Mouse (Mus musculus) spleen, adult 2 months (tissue): ENCODE results near the gene Pimreg. TPM values are rescaled to one million over a fixed set of nuclear protein-coding genes. Genes with fewer than 3 reads are reported as not detected.

Experiments used
- DNase-seq, 2 experiments: peaks; one replicate each; pipeline versions ENCODE4 v3.0.0 to v3.0.0-alpha.2; 2012 to 2021; ENCODE audit warnings: low spot score in 2 of 2, low read depth in 1 of 2
- H3K27ac ChIP-seq: fragments of 200-500 bp; 2 replicates; pipeline ENCODE4 v1.5.1; 2012; ENCODE audit warnings: low read length, inconsistent platforms; ENCODE audit not compliant: insufficient read depth
- H3K27me3 ChIP-seq: fragments of 200-500 bp; 2 replicates; pipeline ENCODE4 v1.6.1; 2012; ENCODE audit warnings: mild to moderate bottlenecking, moderate library complexity, low read length, inconsistent platforms; ENCODE audit not compliant: control insufficient read depth, insufficient read depth
- H3K36me3 ChIP-seq: fragments of 200-500 bp; 2 replicates; pipeline ENCODE4 v1.6.1; 2012; ENCODE audit warnings: mild to moderate bottlenecking, low read length, inconsistent platforms; ENCODE audit not compliant: control insufficient read depth, insufficient read depth
- H3K4me1 ChIP-seq: fragments of 200-500 bp; 2 replicates; pipeline ENCODE4 v1.6.1; 2011; ENCODE audit warnings: inconsistent platforms; ENCODE audit not compliant: control insufficient read depth, insufficient read depth, insufficient read length
- H3K4me3 ChIP-seq: fragments of 200-500 bp; 2 replicates; pipeline ENCODE4 v1.5.1; 2011; ENCODE audit warnings: mild to moderate bottlenecking, inconsistent platforms; ENCODE audit not compliant: insufficient read depth, insufficient read length; ENCODE audit errors: extremely low read depth
- CTCF ChIP-seq: fragments of 200-500 bp; IDR thresholded peaks from 2 replicates; pipeline ENCODE4 v1.5.1; 2011; ENCODE audit warnings: mild to moderate bottlenecking, inconsistent platforms; ENCODE audit not compliant: insufficient read depth, insufficient read length, insufficient replicate concordance; ENCODE audit errors: extremely low read depth
- POLR2A ChIP-seq: fragments of 200-500 bp; IDR thresholded peaks from 2 replicates; pipeline ENCODE4 v1.6.1; 2011; ENCODE audit warnings: low read depth, low read length, inconsistent platforms
- WGBS: fragments of 180-500 bp; shearing (Covaris S2); methylation state at CpG from one replicate; pipeline ENCODE4 v1.1.7; 2018; 5-methylcytosine and 5-hydroxymethylcytosine counted together
- polyA plus RNA-seq: library from polyadenylated mRNA; depleted of rRNA; stranded (reverse); fragments of >200 nt; gene quantifications from 2 replicates; pipeline ENCODE4 v1.2.3, GENCODE M21; 2012; rRNA removed

Pimreg gene
- 1.5 and 2.2 TPM in 2 replicates for polyA plus RNA-seq

- Histone ChIP-seq H3K36me3 (no peaks in the 10 kb centered on the region), H3K27me3 (no peaks in the 10 kb centered on the region), H3K4me3 (peak within 1 kb of the TSS; percentile 75), H3K27ac (no peak within 1 kb of the TSS; the same call in 1 of the 2 replicates), H3K4me1 (peaks cover 6% of the 10 kb centered on the region; the same call in 1 of the 2 replicates)
- TF ChIP-seq POLR2A (no peak), CTCF (no peak)
- peak; percentile 48 to 76 for DNase-seq
- WGBS: 1% methylated on average over 52 of the region's 52 CpGs
These were observed at the start of gene Pimreg for GRCm38 (mm10) chr11:72041768-72042607. Pimreg (plus strand) TSS chr11:72042032.

- no peaks in the 10 kb centered on the region for H3K36me3 ChIP-seq
- no peak for TF ChIP-seq POLR2A
- 90% methylated on average over 12 of the region's 12 CpGs for WGBS
- DNase-seq: no peak
- H3K4me1 ChIP-seq: no peaks in the 10 kb centered on the region; the same call in 1 of the 2 replicates
- H3K4me3 ChIP-seq: no peak overlapping the region
- H3K27me3 ChIP-seq: no peaks in the 10 kb centered on the region
- H3K27ac ChIP-seq: no peak overlapping the region
These were observed 49.4 kb upstream of the Pimreg start for GRCm38 (mm10) chr11:71992438-71992837.

GRCm38 (mm10) chr11:71995968-71996511, 45.8 kb upstream of the Pimreg start:
- no peaks in the 10 kb centered on the region for H3K27me3 ChIP-seq
- no peaks in the 10 kb centered on the region for H3K36me3 ChIP-seq
- TF ChIP-seq POLR2A (no peak), CTCF (no peak)
- 6% methylated on average over 9 of the region's 9 CpGs for WGBS
- no peak overlapping the region for H3K27ac ChIP-seq
- H3K4me1 ChIP-seq: no peaks in the 10 kb centered on the region; the same call in 1 of the 2 replicates
- peak in 1 of 2 experiments; percentile 8 for DNase-seq
- no peak overlapping the region for H3K4me3 ChIP-seq

GRCm38 (mm10) chr11:71996805-71997204, 45.0 kb upstream of the Pimreg start:
- TF ChIP-seq POLR2A (no peak), CTCF (no peak)

GRCm38 (mm10) chr11:72000194-72000593, 41.6 kb upstream of the Pimreg start:
- TF ChIP-seq CTCF (no peak), POLR2A (no peak)
- Histone ChIP-seq H3K27ac (no peak overlapping the region), H3K4me3 (no peak overlapping the region), H3K27me3 (no peaks in the 10 kb centered on the region), H3K4me1 (no peaks in the 10 kb centered on the region; the same call in 1 of the 2 replicates), H3K36me3 (no peaks in the 10 kb centered on the region)
- no peak for DNase-seq
- WGBS: 45% methylated on average over 6 of the region's 6 CpGs

More at GRCm38 (mm10) chr11:71996805-71997204, 45.0 kb upstream of the Pimreg start:
- no peaks in the 10 kb centered on the region; the same call in 1 of the 2 replicates for H3K4me1 ChIP-seq
- no peaks in the 10 kb centered on the region for H3K27me3 ChIP-seq
- WGBS: 68% methylated on average over 11 of the region's 11 CpGs
- DNase-seq: no peak
- H3K36me3 ChIP-seq: no peaks in the 10 kb centered on the region
- no peak overlapping the region for H3K27ac ChIP-seq
- H3K4me3 ChIP-seq: no peak overlapping the region

- H3K36me3 ChIP-seq: no peaks in the 10 kb centered on the region
These were observed 39.5 kb upstream of the Pimreg start for GRCm38 (mm10) chr11:72002138-72002853.

More at GRCm38 (mm10) chr11:72002138-72002853, 39.5 kb upstream of the Pimreg start:
- WGBS: 52% methylated on average over 13 of the region's 13 CpGs
- H3K27me3 ChIP-seq: no peaks in the 10 kb centered on the region
- TF ChIP-seq CTCF (peak; percentile 57; the same call in 1 of the 2 replicates), POLR2A (no peak)
- DNase-seq: peak in 1 of 2 experiments; percentile 14
- H3K4me3 ChIP-seq: no peak overlapping the region
- H3K4me1 ChIP-seq: no peaks in the 10 kb centered on the region
- H3K27ac ChIP-seq: no peak overlapping the region
